Mouse (Mus musculus): ENCODE data around the gene Lrif1. TPM values are rescaled to one million over a fixed set of nuclear protein-coding genes. Genes with fewer than 3 reads are reported as not detected.
"Not testable (repeated sequence)": the region's sequence is repeated elsewhere in the genome, so short reads cannot be mapped to it uniquely, and the experiment has no call there.

The Lrif1 gene
- total RNA-seq (2021): 10 to 100 TPM; 17.6 to 18.4 TPM
- long read RNA-seq, experiment 1, transcript Lrif1-203 (3 exons, 1,669 nt): major isoform, 5 of 12 reads
- long read RNA-seq, experiment 1, partial matches to known transcripts: 1 of 12 reads
- long read RNA-seq, experiment 1, other reads (novel, unspliced or antisense): 2 of 12 reads
- long read RNA-seq, experiment 2, partial matches to known transcripts: 0 of 10 reads
- long read RNA-seq, experiment 2, other reads (novel, unspliced or antisense): 2 of 10 reads

DNA sequence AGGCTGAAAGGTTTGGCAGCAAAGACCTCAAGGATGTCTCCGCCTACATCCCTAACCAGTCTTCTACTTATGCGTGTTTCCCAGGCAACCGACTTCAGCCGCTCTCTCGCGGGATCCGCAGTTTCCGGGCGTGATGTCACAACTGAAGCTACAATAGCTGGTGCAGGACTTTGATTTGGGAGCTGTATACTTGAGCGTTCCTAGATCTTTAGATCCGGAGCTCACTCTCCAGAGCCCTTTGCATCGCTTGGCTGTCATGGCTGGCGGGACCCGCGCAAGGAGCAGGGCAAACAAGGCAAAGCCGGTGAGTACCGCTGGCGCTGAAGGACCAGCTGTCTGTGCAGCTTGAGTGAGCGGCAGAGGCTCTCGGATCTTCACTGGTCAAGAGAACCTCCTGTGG is at the start of gene Lrif1:
Lrif1 (plus strand) TSS at position 158 of the 400 bp plus-strand sequence.
- intact Hi-C loops (cut with DNase I): no loop called here

GRCm38 (mm10) chr3:106672811-106673210 is 12.0 kb upstream of the Lrif1 start:
- intact Hi-C loops (cut with DNase I); DNase-seq (ENCODE audit: low spot score in 2 of 2): not testable (repeated sequence)

More for the DNA sequence above, at the start of gene Lrif1:
- peak; percentile 84 to 93 for DNase-seq (ENCODE audit: low spot score in 2 of 2)

- peak in 1 of 2 experiments; percentile 7 for DNase-seq (ENCODE audit: low spot score in 2 of 2)
- intact Hi-C loops (cut with DNase I): no loop called here
These were observed 594 bp downstream of the Lrif1 start for GRCm38 (mm10) chr3:106685381-106685780.

- intact Hi-C loops (cut with DNase I): loop anchor here (10.0 kb wide), 1 partner anchor 177 kb away; the partner anchor contains the start of genes Cept1 and Dram2
- DNase-seq (ENCODE audit: low spot score in 2 of 2): peak; percentile 96 to 99
These were observed 36.7 kb downstream of the Lrif1 start for GRCm38 (mm10) chr3:106721397-106722027.

- intact Hi-C loops (cut with DNase I): loop anchor here (10.0 kb wide), 1 partner anchor 177 kb away; the partner anchor contains the start of genes Cept1 and Dram2
- peak; percentile 87 to 96 for DNase-seq (ENCODE audit: low spot score in 2 of 2)
These were observed 37.5 kb downstream of the Lrif1 start for GRCm38 (mm10) chr3:106722028-106722945.

DNA sequence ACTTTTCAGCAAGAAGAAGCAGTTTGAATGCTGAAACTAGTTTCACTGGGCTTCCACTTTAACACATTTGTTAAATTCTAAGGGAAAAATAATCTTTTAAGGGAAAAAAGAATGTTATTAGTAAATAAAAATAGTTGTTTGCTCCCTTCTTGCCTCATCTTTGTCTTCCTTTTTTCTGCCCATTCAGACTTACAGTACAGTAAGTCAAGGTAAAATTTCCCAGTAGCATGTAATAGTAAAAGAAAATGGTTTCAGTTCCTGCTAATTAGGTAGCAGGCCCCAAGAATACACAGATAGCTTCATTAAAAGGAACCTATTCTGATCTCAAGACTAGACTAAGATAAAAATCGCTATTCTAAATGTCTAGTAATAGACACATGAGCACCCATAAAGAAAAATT is 71.1 kb downstream of the Lrif1 start:
- no peak for DNase-seq (ENCODE audit: low spot score in 2 of 2)
- intact Hi-C loops (cut with DNase I): no loop called here

DNA sequence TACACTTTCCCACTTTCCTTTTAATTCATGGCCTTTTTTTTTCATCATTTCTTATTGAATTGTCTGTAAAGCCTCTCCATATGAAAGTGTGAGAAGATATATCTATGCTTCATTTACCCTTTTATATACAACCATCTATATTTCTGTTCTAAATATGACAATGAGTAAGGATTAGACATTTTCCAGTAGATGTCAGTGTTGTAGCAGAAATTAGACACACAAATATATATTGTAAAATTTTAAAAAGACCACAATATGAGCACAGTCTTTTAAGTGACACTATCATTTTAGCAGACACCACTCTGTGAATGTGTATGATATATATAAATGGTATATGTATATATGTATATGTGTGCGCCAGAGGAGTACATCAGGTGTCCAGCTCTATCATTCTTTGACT is 87.0 kb downstream of the Lrif1 start:
- intact Hi-C loops (cut with DNase I): loop anchor here (2.0 kb wide), 1 partner anchor 109 kb away; no protein-coding TSS in a partner anchor
- DNase-seq (ENCODE audit: low spot score in 2 of 2): no peak

GRCm38 (mm10) chr3:106785130-106785529 is 100.3 kb downstream of the Lrif1 start:
- intact Hi-C loops (cut with DNase I): no loop called here
- no peak for DNase-seq (ENCODE audit: low spot score in 2 of 2)

Other genes with a start within 250 kb of the Lrif1 start
- under 1 TPM in 1 of 2 experiments, not detected in 1; 0.31 TPM for gene Dennd2d, start 202.6 kb upstream of the Lrif1 start, total RNA-seq (2021)
- gene Dram2, start 137.2 kb upstream of the Lrif1 start, total RNA-seq (2021): 10 to 100 TPM; 33.1 to 37.7 TPM
- gene Cept1, start 137.2 kb upstream of the Lrif1 start, total RNA-seq (2021): 10 to 100 TPM; 40.2 to 44.3 TPM
- 10 to 100 TPM; 10.6 to 10.7 TPM for gene Cd53, start 105.2 kb downstream of the Lrif1 start, total RNA-seq (2021)
- gene Olfr266, start 141.3 kb downstream of the Lrif1 start, total RNA-seq (2021): not detected